Mouse (Mus musculus): Measurements from ENCODE around the gene Ear1. TPM values are rescaled to one million over a fixed set of nuclear protein-coding genes. Genes with fewer than 3 reads are reported as not detected.
"Not testable (repeated sequence)": the region's sequence is repeated elsewhere in the genome, so short reads cannot be mapped to it uniquely, and the experiment has no call there.

The Ear1 gene
- total RNA-seq, 2 experiments from 2014 or later, result 0.81 to 3.0 TPM

GRCm38 (mm10) chr14:43796069-43796904 is 79.0 kb downstream of the Ear1 start:
- no peak for DNase-seq

GRCm38 (mm10) chr14:43793811-43794210 is 81.5 kb downstream of the Ear1 start:
- peak; percentile 18 for DNase-seq

GRCm38 (mm10) chr14:43784645-43785044 is 90.7 kb downstream of the Ear1 start, which contains the start of gene Gm8180:
Gene Gm8180, minus strand, starts transcription at chr14:43784745.
- not testable (repeated sequence) for DNase-seq

Other genes starting within 250 kb of the Ear1 start
- not detected for gene Gm8165, start 198.3 kb downstream of the Ear1 start, total RNA-seq (2021)
- 1 to 10 TPM; 1.0 to 1.7 TPM for gene Gm7324, start 177.7 kb downstream of the Ear1 start, total RNA-seq (2021)
- not detected for gene Gm16506, start 148.0 kb downstream of the Ear1 start, total RNA-seq (2021)
- not detected for gene Gm6526, start 127.7 kb downstream of the Ear1 start, total RNA-seq (2021)
- not detected for gene Gm8180, start 90.8 kb downstream of the Ear1 start, total RNA-seq (2021)
- not detected for gene Ear10, start 48.0 kb upstream of the Ear1 start, total RNA-seq (2021)
- 1 to 10 TPM; 1.6 to 4.7 TPM for gene Gm8113, start 49.9 kb upstream of the Ear1 start, total RNA-seq (2021)
- not detected for gene Ang5, start 81.6 kb upstream of the Ear1 start, total RNA-seq (2021)
- gene Ang6, start 126.8 kb upstream of the Ear1 start, total RNA-seq (2021), result not detected
- 1 to 10 TPM; 4.2 to 4.9 TPM for gene Ear2, start 227.1 kb upstream of the Ear1 start, total RNA-seq (2021)
- not detected for gene Gm3327, start 248.3 kb upstream of the Ear1 start, total RNA-seq (2021)